In genomic region chr6:72685165-72685564, GRCm38 (mm10) we compare ENCODE assay signal across 10 mouse cellular contexts.
A peak's percentile ranks its signal among the peaks of the same experiment; 100 is the strongest.
DNase-seq lines count a peak whose midpoint lies in the region; ATAC-seq and TF ChIP-seq lines count a peak whose summit lies in the region.
"Had no signal": no experiment of that assay in that cellular context is flagged by ENCODE, and none has a peak within 500 bp of the region (broad histone marks: within the 10 kb centered on the region; RNA-seq: fewer than 3 reads in every experiment).

No protein-coding gene starts in this region.

- no peak overlapping the region for H3K9ac ChIP-seq in hindbrain, postnatal 0 days (replicated peaks; ENCODE audit: low read length)
- H3K9ac ChIP-seq in hindbrain, embryonic 16.5 days (ENCODE audit: low read depth, low read length) = no peak overlapping the region
- H3K9ac ChIP-seq in neural tube, embryonic 15.5 days (replicated peaks) = no peak overlapping the region
- H3K9ac ChIP-seq: midbrain, embryonic 12.5 days had no signal

- no peaks in the 10 kb centered on the region for H3K9me3 ChIP-seq in hindbrain, postnatal 0 days (ENCODE audit: low read length)
- no peaks in the 10 kb centered on the region for H3K9me3 ChIP-seq in hindbrain, embryonic 16.5 days (ENCODE audit: control insufficient read depth, low read length)
- H3K9me3 ChIP-seq in heart, embryonic 10.5 days = no peaks in the 10 kb centered on the region
- no peaks in the 10 kb centered on the region for H3K9me3 ChIP-seq in limb, embryonic 10.5 days (replicated peaks)
- no peaks in the 10 kb centered on the region for H3K9me3 ChIP-seq in neural tube, embryonic 15.5 days (replicated peaks)
- H3K9me3 ChIP-seq: midbrain, embryonic 12.5 days had no signal

- no peak for TF ChIP-seq CTCF in hindbrain, postnatal 0 days (IDR thresholded peaks at IDR 0.05; ENCODE audit: low read depth)

- no peak overlapping the region for H3K4me3 ChIP-seq in hindbrain, postnatal 0 days (ENCODE audit: low read length)
- H3K4me3 ChIP-seq in hindbrain, embryonic 16.5 days (ENCODE audit: low read length) = no peak overlapping the region
- no peak overlapping the region for H3K4me3 ChIP-seq in heart, embryonic 10.5 days
- H3K4me3 ChIP-seq in limb, embryonic 10.5 days = no peak overlapping the region
- no peak overlapping the region for H3K4me3 ChIP-seq in neural tube, embryonic 15.5 days (replicated peaks)
- H3K4me3 ChIP-seq: erythroblast, embryonic 14.5 days; midbrain, embryonic 12.5 days had no signal

- no peaks in the 10 kb centered on the region for H3K36me3 ChIP-seq in hindbrain, postnatal 0 days (ENCODE audit: insufficient read depth, low read length)
- H3K36me3 ChIP-seq in hindbrain, embryonic 16.5 days (ENCODE audit: control insufficient read depth, insufficient read depth, low read length) = no peaks in the 10 kb centered on the region
- no peaks in the 10 kb centered on the region for H3K36me3 ChIP-seq in heart, embryonic 10.5 days
- H3K36me3 ChIP-seq in limb, embryonic 10.5 days = peaks cover 10% of the 10 kb centered on the region
- no peaks in the 10 kb centered on the region for H3K36me3 ChIP-seq in neural tube, embryonic 15.5 days
- H3K36me3 ChIP-seq: midbrain, embryonic 12.5 days had no signal

- no peak overlapping the region; the same call in 1 of the 2 replicates for H3K27ac ChIP-seq in hindbrain, postnatal 0 days
- H3K27ac ChIP-seq in hindbrain, embryonic 16.5 days (ENCODE audit: low read depth, low read length) = no peak overlapping the region
- peak overlapping the region; percentile 64 for H3K27ac ChIP-seq in heart, embryonic 10.5 days
- H3K27ac ChIP-seq in limb, embryonic 10.5 days = peak overlapping the region; percentile 46; the same call in 1 of the 2 replicates
- H3K27ac ChIP-seq in neural tube, embryonic 15.5 days (replicated peaks) = no peak overlapping the region
- H3K27ac ChIP-seq: midbrain, embryonic 12.5 days had no signal

- 0 out of 2 replicates have a peak, but pooled peaks have one; percentile 44 for ATAC-seq in hindbrain, postnatal 0 days
- no peak for ATAC-seq in hindbrain, embryonic 16.5 days
- ATAC-seq in activated CD4-positive, CD25-positive, alpha-beta regulatory T cell, adult 4 months = no peak
- ATAC-seq in megakaryocyte progenitor cell, adult 5-6 weeks (replicated peaks; ENCODE audit: poor library complexity) = no peak
- no peak for ATAC-seq in neural tube, embryonic 15.5 days (ENCODE audit: low FRiP score)

- peaks cover 7% of the 10 kb centered on the region for H3K4me1 ChIP-seq in hindbrain, postnatal 0 days (ENCODE audit: insufficient read depth, low read length)
- H3K4me1 ChIP-seq in hindbrain, embryonic 16.5 days (ENCODE audit: control insufficient read depth, insufficient read depth, low read depth, low read length) = no peaks in the 10 kb centered on the region
- H3K4me1 ChIP-seq in heart, embryonic 10.5 days = peaks cover 46% of the 10 kb centered on the region
- peaks cover 76% of the 10 kb centered on the region for H3K4me1 ChIP-seq in limb, embryonic 10.5 days
- peaks cover 21% of the 10 kb centered on the region for H3K4me1 ChIP-seq in neural tube, embryonic 15.5 days

- H3K4me2 ChIP-seq in hindbrain, postnatal 0 days (ENCODE audit: low read depth, low read length) = no peak overlapping the region
- H3K4me2 ChIP-seq in hindbrain, embryonic 16.5 days (ENCODE audit: low read length) = no peak overlapping the region
- H3K4me2 ChIP-seq in neural tube, embryonic 15.5 days = no peak overlapping the region
- H3K4me2 ChIP-seq: midbrain, embryonic 12.5 days had no signal

- no peaks in the 10 kb centered on the region for H3K27me3 ChIP-seq in hindbrain, postnatal 0 days (ENCODE audit: insufficient read depth, low read length)
- H3K27me3 ChIP-seq in hindbrain, embryonic 16.5 days (replicated peaks; ENCODE audit: control insufficient read depth, insufficient read depth, low read length) = no peaks in the 10 kb centered on the region
- no peaks in the 10 kb centered on the region for H3K27me3 ChIP-seq in heart, embryonic 10.5 days (ENCODE audit: insufficient read depth, poor library complexity, severe bottlenecking)
- no peaks in the 10 kb centered on the region for H3K27me3 ChIP-seq in limb, embryonic 10.5 days (ENCODE audit: low read depth, poor library complexity, severe bottlenecking)
- no peaks in the 10 kb centered on the region for H3K27me3 ChIP-seq in neural tube, embryonic 15.5 days (replicated peaks)

- WGBS in hindbrain, postnatal 0 days = 52% methylated on average over 9 of the region's 9 CpGs
- 65% methylated on average over 9 of the region's 9 CpGs for WGBS in hindbrain, embryonic 16.5 days
- WGBS in heart, embryonic 10.5 days = 40% methylated on average over 9 of the region's 9 CpGs
- WGBS in limb, embryonic 10.5 days = 78% methylated on average over 9 of the region's 9 CpGs
- WGBS in neural tube, embryonic 15.5 days = 75% methylated on average over 9 of the region's 9 CpGs

- no peak for DNase-seq in hindbrain, postnatal 0 days (ENCODE audit: low spot score)
- peak; percentile 31 for DNase-seq in Muller cell, postnatal 12 days (ENCODE audit: inconsistent ontology term)
- DNase-seq in heart, embryonic 10.5 days (ENCODE audit: low spot score) = peak; percentile 79
- DNase-seq in limb, embryonic 10.5 days (ENCODE audit: low spot score) = no peak

Comparison
In these comparisons a context has a peak if more than half of its experiments do, and no peak if none do; other contexts are left out.
1. DNase-seq: peak in Muller cell, postnatal 12 days (single experiment) and heart, embryonic 10.5 days (single experiment); none in hindbrain, postnatal 0 days (single experiment) and limb, embryonic 10.5 days (single experiment).
2. H3K27ac ChIP-seq: peak in heart, embryonic 10.5 days (single experiment) and limb, embryonic 10.5 days (single experiment); none in hindbrain, postnatal 0 days (single experiment), hindbrain, embryonic 16.5 days (single experiment) and neural tube, embryonic 15.5 days (single experiment).